Mouse (Mus musculus) bone marrow macrophage, adult 2 months (primary cell): Measurements from ENCODE around the gene Foxl1. TPM values are rescaled to one million over a fixed set of nuclear protein-coding genes. Genes with fewer than 3 reads are reported as not detected.
"Not testable (repeated sequence)": the region's sequence is repeated elsewhere in the genome, so short reads cannot be mapped to it uniquely, and the experiment has no call there.

Source experiments
- H3K27ac ChIP-seq: 2 replicates; pipeline ENCODE4 v1.5.1; 2012; ENCODE audit warnings: low read depth, low read length; ENCODE audit not compliant: insufficient read depth
- H3K4me1 ChIP-seq: 2 replicates; pipeline ENCODE4 v1.6.1; 2012; ENCODE audit warnings: low read length; ENCODE audit not compliant: control insufficient read depth, insufficient read depth
- H3K4me3 ChIP-seq: 2 replicates; pipeline ENCODE4 v1.5.1; 2012; ENCODE audit warnings: mild to moderate bottlenecking, low read length, moderate library complexity; ENCODE audit not compliant: insufficient read depth
- CTCF ChIP-seq: IDR thresholded peaks from 2 replicates; pipeline ENCODE4 v1.5.1; 2012; ENCODE audit warnings: low read depth, mild to moderate bottlenecking, low read length, moderate library complexity
- POLR2A ChIP-seq: IDR thresholded peaks from 2 replicates; pipeline ENCODE4 v1.6.1; 2012; ENCODE audit warnings: mild to moderate bottlenecking, low read depth, low read length, borderline replicate concordance
- polyA plus RNA-seq: library from polyadenylated mRNA; stranded (reverse); fragments of >200 nt; gene quantifications from 2 replicates; pipeline ENCODE4 v1.2.4, GENCODE M21; 2012; ENCODE audit not compliant: missing spikeins, insufficient read depth, insufficient read length

The Foxl1 gene
- polyA plus RNA-seq, 1 experiment, result not detected

- TF ChIP-seq CTCF (no peak), POLR2A (no peak)
- Histone ChIP-seq H3K4me3 (no peak overlapping the region), H3K27ac (no peak overlapping the region), H3K4me1 (no peaks in the 10 kb centered on the region)
These were observed 9.1 kb downstream of the Foxl1 start for GRCm38 (mm10) chr8:121136856-121137255.

GRCm38 (mm10) chr8:121145457-121146134 lies 17.9 kb downstream of the Foxl1 start:
- H3K4me3 ChIP-seq, H3K4me1 ChIP-seq, H3K27ac ChIP-seq: not testable (repeated sequence)

- no peak for TF ChIP-seq CTCF
- TF ChIP-seq POLR2A, result no peak
- H3K4me3 ChIP-seq, result no peak overlapping the region
- no peak overlapping the region for H3K27ac ChIP-seq
- no peaks in the 10 kb centered on the region for H3K4me1 ChIP-seq
These were observed 20.9 kb downstream of the Foxl1 start for GRCm38 (mm10) chr8:121148573-121149083.

- no peak overlapping the region for H3K27ac ChIP-seq
- H3K4me1 ChIP-seq, result no peaks in the 10 kb centered on the region
- no peak overlapping the region for H3K4me3 ChIP-seq
- TF ChIP-seq CTCF, result no peak
- TF ChIP-seq POLR2A, result no peak
These were observed 24.7 kb downstream of the Foxl1 start for GRCm38 (mm10) chr8:121152394-121152793.

GRCm38 (mm10) chr8:121156990-121157491 lies 29.3 kb downstream of the Foxl1 start:
- no peaks in the 10 kb centered on the region for H3K4me1 ChIP-seq
- no peak overlapping the region for H3K4me3 ChIP-seq
- TF ChIP-seq POLR2A, result no peak
- TF ChIP-seq CTCF, result no peak
- H3K27ac ChIP-seq, result no peak overlapping the region

- TF ChIP-seq POLR2A, result no peak
- TF ChIP-seq CTCF, result no peak
- no peak overlapping the region for H3K27ac ChIP-seq
- no peaks in the 10 kb centered on the region for H3K4me1 ChIP-seq
- H3K4me3 ChIP-seq, result no peak overlapping the region
These were observed 31.1 kb downstream of the Foxl1 start for GRCm38 (mm10) chr8:121158812-121159211.

GRCm38 (mm10) chr8:121161437-121161836 lies 33.7 kb downstream of the Foxl1 start:
- TF ChIP-seq POLR2A, result no peak
- TF ChIP-seq CTCF, result no peak
- Histone ChIP-seq H3K4me3 (no peak overlapping the region), H3K27ac (no peak overlapping the region), H3K4me1 (no peaks in the 10 kb centered on the region)

- H3K4me1 ChIP-seq, result no peaks in the 10 kb centered on the region
- TF ChIP-seq CTCF (no peak), POLR2A (no peak)
These were observed 34.7 kb downstream of the Foxl1 start for GRCm38 (mm10) chr8:121162413-121162812.

GRCm38 (mm10) chr8:121162906-121163695 lies 35.4 kb downstream of the Foxl1 start:
- no peaks in the 10 kb centered on the region for H3K4me1 ChIP-seq
- TF ChIP-seq CTCF (no peak), POLR2A (no peak)
- H3K27ac ChIP-seq, result no peak overlapping the region
- H3K4me3 ChIP-seq, result no peak overlapping the region

More at GRCm38 (mm10) chr8:121162413-121162812, 34.7 kb downstream of the Foxl1 start:
- H3K27ac ChIP-seq, result no peak overlapping the region
- H3K4me3 ChIP-seq, result no peak overlapping the region

- H3K4me1 ChIP-seq, result no peaks in the 10 kb centered on the region
- no peak overlapping the region for H3K27ac ChIP-seq
- no peak overlapping the region for H3K4me3 ChIP-seq
- TF ChIP-seq CTCF (no peak), POLR2A (no peak)
These were observed 36.3 kb downstream of the Foxl1 start for GRCm38 (mm10) chr8:121164017-121164469.
